Mouse (Mus musculus) olfactory bulb, adult 2 months (tissue): ENCODE measurements around the gene Ccr7. TPM values are rescaled to one million over a fixed set of nuclear protein-coding genes. Genes with fewer than 3 reads are reported as not detected.

Experiments
- H3K27ac ChIP-seq: fragments of 200-500 bp; 2 replicates; pipeline ENCODE4 v1.5.1; 2012; ENCODE audit warnings: low read depth, low read length; ENCODE audit not compliant: insufficient read depth
- H3K4me1 ChIP-seq: fragments of 200-500 bp; 2 replicates; pipeline ENCODE4 v1.6.1; 2012; ENCODE audit warnings: low read length; ENCODE audit not compliant: control insufficient read depth, insufficient read depth
- H3K4me3 ChIP-seq: fragments of 200-500 bp; 2 replicates; pipeline ENCODE4 v1.5.1; 2012; ENCODE audit warnings: mild to moderate bottlenecking, low read depth, low read length, moderate library complexity; ENCODE audit not compliant: insufficient read depth
- CTCF ChIP-seq: fragments of 200-500 bp; IDR thresholded peaks from 2 replicates; pipeline ENCODE4 v1.5.1; 2012; ENCODE audit warnings: low read depth, mild to moderate bottlenecking, low read length, moderate library complexity; ENCODE audit not compliant: insufficient read depth
- POLR2A ChIP-seq: fragments of 200-500 bp; IDR thresholded peaks from 2 replicates; pipeline ENCODE4 v1.6.1; 2012; ENCODE audit warnings: mild to moderate bottlenecking, low read depth, low read length, moderate library complexity; ENCODE audit not compliant: insufficient read depth
- WGBS: fragments of 180-500 bp; shearing (Covaris S2); methylation state at CpG from one replicate; pipeline ENCODE4 v1.1.7; 2018; 5-methylcytosine and 5-hydroxymethylcytosine counted together
- polyA plus RNA-seq: library from polyadenylated mRNA; stranded (reverse); fragments of >200 nt; gene quantifications from 2 replicates; pipeline ENCODE4 v1.2.4, GENCODE M21; 2012; ENCODE audit warnings: low replicate concordance; ENCODE audit not compliant: missing spikeins, insufficient read depth, insufficient read length

Ccr7 gene
- polyA plus RNA-seq, 1 experiment, result not detected

DNA sequence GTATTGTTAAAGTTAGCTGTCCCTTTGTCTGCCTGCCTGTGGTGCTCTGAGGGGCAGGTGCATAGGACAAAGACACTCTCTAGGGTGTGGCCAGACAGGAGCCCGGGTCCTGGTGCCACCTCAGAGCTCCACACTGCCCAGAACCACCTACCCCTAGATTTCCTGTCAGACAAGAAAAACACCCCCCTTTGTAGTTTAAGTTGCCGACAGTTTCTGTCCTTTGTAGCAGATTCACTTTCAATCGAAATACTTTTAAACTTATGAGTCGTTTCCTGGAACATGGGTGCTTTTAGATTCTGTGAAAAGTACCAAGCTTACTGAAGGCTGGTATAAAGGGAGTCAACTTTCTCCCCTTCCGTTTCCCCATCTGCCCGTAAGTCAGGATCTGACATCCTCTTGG lies 38.9 kb downstream of the Ccr7 start:
- TF ChIP-seq POLR2A (no peak), CTCF (no peak)
- H3K4me1 ChIP-seq, result peaks cover 8% of the 10 kb centered on the region
- WGBS, result 73% methylated on average over 6 of the region's 6 CpGs
- no peak overlapping the region for H3K27ac ChIP-seq
- no peak overlapping the region for H3K4me3 ChIP-seq

DNA sequence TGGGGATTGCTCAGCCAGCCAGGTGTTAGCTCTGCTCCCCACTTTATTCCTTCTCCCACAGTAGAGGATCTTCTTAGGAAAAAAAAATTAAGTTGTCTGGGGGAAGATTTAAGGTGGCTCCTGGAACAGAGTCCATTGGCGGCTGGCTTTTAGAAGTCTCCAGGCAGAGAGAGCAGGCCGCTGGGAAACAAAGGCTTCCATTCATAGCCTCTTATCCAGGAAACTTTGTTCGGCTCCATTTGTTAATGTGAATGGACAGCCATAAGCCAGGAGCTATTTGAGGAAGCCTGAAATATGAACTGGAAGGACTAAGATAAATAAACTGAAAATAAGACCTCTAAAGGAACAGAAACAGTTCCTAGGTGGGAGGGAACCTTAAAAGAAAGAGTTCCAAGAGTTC lies 41.8 kb downstream of the Ccr7 start:
- TF ChIP-seq POLR2A (no peak), CTCF (no peak)
- no peak overlapping the region for H3K4me3 ChIP-seq
- H3K27ac ChIP-seq, result no peak overlapping the region
- WGBS, result 58% methylated on average over 3 of the region's 3 CpGs
- peaks cover 3% of the 10 kb centered on the region; the same call in 1 of the 2 replicates for H3K4me1 ChIP-seq

DNA sequence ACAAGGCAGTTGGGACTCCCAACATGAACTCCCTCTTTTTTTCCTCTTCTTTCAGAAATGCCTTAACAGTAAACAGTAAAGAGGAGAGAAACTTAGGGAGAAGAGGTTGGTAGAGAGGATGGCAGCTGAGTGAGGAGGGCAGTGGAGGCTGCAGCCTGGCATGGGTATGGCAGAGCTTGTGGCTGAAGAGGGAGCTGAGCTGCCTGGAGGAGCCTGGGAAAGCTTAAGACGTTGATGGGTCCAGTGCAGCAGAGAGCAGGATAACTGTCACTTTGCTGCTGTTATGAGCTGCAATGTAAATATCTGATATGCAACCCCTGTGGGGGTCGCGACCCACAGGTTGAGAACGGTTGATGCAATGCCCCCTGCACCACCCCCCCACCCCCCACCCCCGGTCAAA lies 42.2 kb downstream of the Ccr7 start:
- 34% methylated on average over 5 of the region's 5 CpGs for WGBS
- no peak overlapping the region for H3K27ac ChIP-seq

DNA sequence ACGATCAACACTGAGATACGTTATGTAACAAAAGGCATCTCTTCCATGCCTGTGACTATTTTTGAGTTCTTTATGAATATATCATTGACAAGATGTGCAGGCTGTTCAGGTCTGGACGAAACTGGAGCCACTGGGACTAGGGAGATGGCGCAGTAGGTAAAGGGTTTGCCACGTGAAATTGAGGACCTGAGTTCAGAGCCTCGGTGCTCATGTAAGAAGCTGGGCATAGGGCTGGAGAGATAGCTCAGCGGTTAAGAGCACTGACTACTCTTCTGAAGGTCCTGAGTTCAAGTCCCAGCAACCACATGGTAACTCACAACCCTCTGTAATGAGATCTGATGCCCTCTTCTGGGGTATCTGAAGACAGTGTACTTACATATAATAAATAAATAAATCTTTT lies 43.2 kb downstream of the Ccr7 start:
- WGBS, result 89% methylated on average over 7 of the region's 7 CpGs

More for the DNA sequence above, 42.2 kb downstream of the Ccr7 start:
- TF ChIP-seq POLR2A, result no peak
- no peak for TF ChIP-seq CTCF
- Histone ChIP-seq H3K4me1 (peaks cover 3% of the 10 kb centered on the region; the same call in 1 of the 2 replicates), H3K4me3 (no peak overlapping the region)

DNA sequence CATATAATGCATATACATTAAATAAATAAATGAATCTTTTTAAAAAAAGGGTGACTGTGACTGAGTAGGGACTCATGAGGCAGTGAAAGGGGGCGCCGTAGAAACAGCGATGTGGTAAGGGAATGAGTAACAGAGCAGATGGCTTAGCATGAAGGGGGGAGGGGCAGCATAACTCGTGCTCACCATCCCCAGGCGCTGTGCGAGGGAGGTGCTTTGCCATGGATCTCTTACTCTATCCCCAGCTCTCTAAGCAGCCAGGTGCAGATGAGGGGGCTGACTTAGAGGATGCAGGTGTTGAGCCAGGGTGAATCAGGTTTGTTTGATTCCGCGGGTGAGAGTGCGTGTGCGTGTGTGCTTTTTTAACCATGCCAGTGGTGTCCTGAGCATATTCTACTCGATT lies 43.7 kb downstream of the Ccr7 start:
- TF ChIP-seq CTCF (no peak), POLR2A (no peak)
- no peak overlapping the region for H3K27ac ChIP-seq
- 68% methylated on average over 11 of the region's 11 CpGs for WGBS
- H3K4me3 ChIP-seq, result no peak overlapping the region
- H3K4me1 ChIP-seq, result peaks cover 11% of the 10 kb centered on the region

More for the DNA sequence above, 43.2 kb downstream of the Ccr7 start:
- Histone ChIP-seq H3K4me1 (peaks cover 6% of the 10 kb centered on the region), H3K4me3 (no peak overlapping the region), H3K27ac (no peak overlapping the region)
- TF ChIP-seq POLR2A (no peak), CTCF (no peak)

DNA sequence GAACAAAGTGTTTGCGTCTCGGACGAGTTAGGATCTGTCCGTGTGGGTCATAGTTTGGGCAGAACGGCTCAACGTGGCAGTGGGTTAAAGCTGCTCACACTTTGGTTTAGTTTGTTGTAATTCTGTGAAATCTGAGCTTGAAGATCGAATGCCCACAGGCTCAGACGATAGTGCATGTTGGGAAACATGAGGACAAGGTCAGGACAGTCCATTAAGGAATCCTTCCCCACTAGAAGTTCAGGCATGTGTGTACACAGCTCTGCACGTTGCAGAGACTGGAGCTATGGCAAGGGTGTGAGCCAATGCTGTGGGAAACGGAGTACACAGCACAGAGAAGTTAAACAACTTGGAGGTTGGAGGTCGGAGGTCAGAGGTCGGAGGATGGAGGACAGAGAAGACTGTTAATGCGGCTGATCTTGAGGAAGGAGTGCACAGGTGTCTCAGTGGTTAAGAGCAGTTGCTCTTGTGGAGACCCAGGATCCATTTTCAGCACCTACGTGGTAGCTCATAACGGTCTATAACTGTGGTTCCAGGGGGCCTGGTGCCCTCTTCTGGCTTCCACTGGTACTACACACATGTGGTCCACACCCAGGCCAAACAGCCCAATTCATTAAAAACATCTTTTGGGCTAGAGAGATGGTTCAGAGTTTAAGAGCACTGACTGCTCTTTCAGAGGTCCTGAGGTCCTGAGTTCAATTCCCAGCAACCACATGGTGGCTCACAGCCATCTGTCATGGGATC lies 44.3 kb downstream of the Ccr7 start:
- TF ChIP-seq POLR2A (no peak), CTCF (no peak)
- H3K4me3 ChIP-seq, result no peak overlapping the region
- 89% methylated on average over 15 of the region's 15 CpGs for WGBS
- no peak overlapping the region for H3K27ac ChIP-seq
- peaks cover 11% of the 10 kb centered on the region for H3K4me1 ChIP-seq

DNA sequence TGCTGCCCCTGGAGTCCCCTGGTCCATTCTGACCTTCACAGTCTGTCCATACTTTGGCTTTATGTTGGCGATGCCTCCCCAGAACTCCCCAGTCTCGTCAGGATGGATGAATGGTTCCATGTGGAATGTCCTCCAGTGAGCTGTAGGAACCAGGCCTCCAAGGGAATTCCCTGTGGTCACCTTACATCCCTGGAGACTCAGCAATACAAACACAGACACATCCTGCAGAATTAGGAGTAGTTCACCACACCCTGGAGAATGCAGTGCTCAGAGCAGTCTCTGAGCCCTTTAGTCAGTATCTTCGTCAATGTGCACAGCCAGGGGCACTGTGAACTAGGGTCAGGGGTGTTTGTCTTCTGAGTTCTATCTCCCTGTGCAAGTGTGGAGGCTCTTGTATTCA lies 46.6 kb downstream of the Ccr7 start:
- WGBS, result 86% methylated on average over 3 of the region's 3 CpGs
- H3K27ac ChIP-seq, result no peak overlapping the region
- peaks cover 11% of the 10 kb centered on the region for H3K4me1 ChIP-seq
- no peak overlapping the region for H3K4me3 ChIP-seq
- TF ChIP-seq CTCF, result no peak
- TF ChIP-seq POLR2A, result no peak

DNA sequence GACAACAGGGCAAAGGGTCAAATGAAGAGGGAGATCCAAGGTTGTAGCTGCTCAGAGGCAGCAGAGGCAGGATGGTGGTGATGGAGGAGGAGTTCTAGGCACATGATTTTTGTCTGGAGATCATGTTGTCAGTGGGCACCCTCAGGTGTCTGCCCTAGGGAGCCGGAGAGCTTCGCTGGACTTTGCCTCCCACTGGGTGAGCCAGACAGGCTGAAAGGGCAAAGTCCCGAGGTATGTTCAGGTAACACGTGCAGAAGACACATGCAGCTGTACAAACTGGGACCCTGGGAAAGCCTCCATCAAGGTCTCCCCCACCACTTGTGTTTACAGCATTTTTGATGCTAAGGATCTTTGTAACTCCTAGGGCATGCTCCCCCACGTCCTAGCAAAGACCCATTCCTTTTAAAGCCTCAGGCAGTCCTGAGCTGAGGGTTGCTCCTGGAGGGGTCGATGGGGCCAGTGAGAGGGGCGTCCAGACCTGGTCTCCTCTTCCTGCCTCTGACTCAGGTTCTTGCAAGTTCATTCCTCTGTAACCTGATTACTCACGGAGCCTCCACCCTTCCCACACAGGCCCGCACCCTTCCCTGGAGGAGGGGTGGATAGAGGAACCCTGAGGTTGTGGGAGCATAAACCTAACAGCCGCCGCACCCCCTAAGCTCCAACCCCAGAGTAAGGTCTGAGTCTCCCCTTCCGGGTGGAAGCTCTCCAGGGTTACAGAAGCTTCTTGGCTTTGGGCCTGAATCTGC lies 48.7 kb downstream of the Ccr7 start:
- WGBS, result 72% methylated on average over 12 of the region's 12 CpGs
- Histone ChIP-seq H3K27ac (no peak overlapping the region), H3K4me3 (no peak overlapping the region), H3K4me1 (peaks cover 9% of the 10 kb centered on the region)
- TF ChIP-seq CTCF (no peak), POLR2A (no peak)

DNA sequence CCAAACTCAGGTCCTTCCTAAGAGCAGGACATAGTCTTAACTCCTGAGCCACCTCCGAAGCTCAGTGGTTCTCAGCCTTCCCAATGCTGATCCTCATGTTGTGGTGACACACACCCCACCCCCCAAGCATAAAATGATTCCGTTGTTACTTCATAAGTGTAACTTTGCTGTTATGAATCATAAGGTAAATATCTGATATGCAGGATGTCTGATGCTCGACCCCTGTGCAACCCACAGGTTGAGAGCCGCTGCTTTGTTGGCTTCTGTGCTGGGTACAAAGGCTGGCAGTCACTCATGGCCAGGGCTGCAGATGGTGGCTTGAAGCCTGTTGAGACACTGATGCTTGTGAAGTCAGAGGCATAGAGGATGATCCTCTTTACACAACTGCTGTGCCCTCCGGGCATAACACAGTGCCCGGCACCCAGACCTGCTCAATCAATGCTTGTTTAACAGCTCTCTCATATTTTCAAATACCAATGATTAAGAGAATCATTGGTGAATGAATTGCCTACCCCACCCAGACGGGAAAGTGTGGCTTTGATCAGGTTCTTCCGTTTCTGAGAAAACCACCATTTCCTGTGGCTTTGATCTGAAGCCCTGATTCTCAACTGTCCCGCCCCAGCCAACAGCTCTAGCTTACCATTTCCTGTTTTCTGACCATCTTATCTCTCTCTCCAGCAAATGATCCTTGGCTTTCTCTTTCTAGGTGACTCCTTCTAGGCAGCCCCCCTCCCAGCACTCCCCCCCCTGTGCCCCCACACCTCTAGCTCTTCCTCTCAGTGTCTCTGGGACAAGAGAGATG lies 50.1 kb downstream of the Ccr7 start:
- Histone ChIP-seq H3K27ac (no peak overlapping the region), H3K4me3 (no peak overlapping the region)
- 89% methylated on average over 9 of the region's 9 CpGs for WGBS

More for the DNA sequence above, 50.1 kb downstream of the Ccr7 start:
- TF ChIP-seq CTCF (no peak), POLR2A (no peak)
- H3K4me1 ChIP-seq, result peaks cover 8% of the 10 kb centered on the region
